Mouse (Mus musculus) CH12.LX (cell line): ENCODE data around the gene Setd3. TPM values are rescaled to one million over a fixed set of nuclear protein-coding genes. Genes with fewer than 3 reads are reported as not detected.

ENCODE experiments used
- DNase-seq: peaks from one replicate; pipeline ENCODE4 v3.0.0-alpha.2; 2013; ENCODE audit errors: extremely low read depth
- H3K27ac ChIP-seq: 2 replicates; pipeline ENCODE4 v1.5.1; 2012; ENCODE audit warnings: low read depth, mild to moderate bottlenecking, control low read depth, moderate library complexity; ENCODE audit not compliant: insufficient read depth
- H3K27me3 ChIP-seq: replicated peaks from 2 replicates; pipeline ENCODE3; 2012; ENCODE audit warnings: inconsistent platforms
- H3K36me3 ChIP-seq, 2 experiments: replicated peaks in 1 of 2; 2 replicates each; pipeline versions ENCODE3 to v1.6.1; 2012; ENCODE audit warnings: inconsistent platforms in 1 of 2, low read length in 1 of 2, mild to moderate bottlenecking in 1 of 2, mixed read lengths in 1 of 2, moderate library complexity in 1 of 2; ENCODE audit not compliant: control insufficient read depth in 1 of 2, insufficient read depth in 1 of 2
- H3K4me1 ChIP-seq, 2 experiments: 2 replicates each; pipeline ENCODE4 v1.6.1; 2012; ENCODE audit warnings: inconsistent platforms in 1 of 2, moderate library complexity in 1 of 2; ENCODE audit not compliant: insufficient read depth in 2 of 2, control insufficient read depth in 1 of 2
- H3K4me2 ChIP-seq: 2 replicates; pipeline ENCODE4 v1.6.1; 2012; ENCODE audit warnings: low read depth, mild to moderate bottlenecking, control low read depth; ENCODE audit not compliant: poor library complexity, insufficient read depth, severe bottlenecking
- H3K4me3 ChIP-seq, 3 experiments: fragments of 150-350 bp in 1 of 3; sonication (generic) in 1 of 3; replicated peaks in 1 of 3; 2 replicates each; pipeline versions ENCODE3 to v1.5.1; 2011 to 2012; ENCODE audit warnings: low read depth in 2 of 3, low read length in 2 of 3, mild to moderate bottlenecking in 2 of 3, moderate library complexity in 2 of 3, control low read depth in 1 of 3, improper control_type of control experiment in 1 of 3, inconsistent platforms in 1 of 3, mixed read lengths in 1 of 3; ENCODE audit not compliant: poor library complexity in 1 of 3
- H3K79me2 ChIP-seq: replicated peaks from 2 replicates; pipeline ENCODE4 v1.6.1; 2012; ENCODE audit warnings: mild to moderate bottlenecking, moderate library complexity; ENCODE audit not compliant: control insufficient read depth, poor library complexity, insufficient read depth, severe bottlenecking; ENCODE audit errors: extremely low read depth
- H3K9ac ChIP-seq: 2 replicates; pipeline ENCODE4 v1.6.1; 2012; ENCODE audit warnings: low read depth, mild to moderate bottlenecking, control low read depth, moderate library complexity; ENCODE audit not compliant: insufficient read depth
- H3K9me3 ChIP-seq: replicated peaks from 2 replicates; pipeline ENCODE3; 2012; ENCODE audit warnings: low read length, inconsistent platforms, mixed read lengths
- EP300 ChIP-seq: IDR thresholded peaks from 2 replicates; pipeline ENCODE4 v1.6.1; 2011; ENCODE audit warnings: low read length, improper control_type of control experiment
- IRF4 ChIP-seq: IDR thresholded peaks from 2 replicates; pipeline ENCODE4 v1.6.1; 2014; ENCODE audit warnings: low read depth, mild to moderate bottlenecking, inconsistent platforms, low read length, improper control_type of control experiment
- JUND ChIP-seq: conservative IDR thresholded peaks from 2 replicates; pipeline ENCODE4 v1.6.1; 2011; ENCODE audit warnings: low read depth, low read length, improper control_type of control experiment
- KAT2A ChIP-seq: IDR thresholded peaks from 2 replicates; pipeline ENCODE4 v1.6.1; 2012; ENCODE audit warnings: low read length, improper control_type of control experiment, inconsistent platforms; ENCODE audit not compliant: insufficient replicate concordance
- MAFK ChIP-seq: IDR thresholded peaks from 2 replicates; pipeline ENCODE4 v1.6.1; 2011; ENCODE audit warnings: low read length, improper control_type of control experiment; ENCODE audit not compliant: insufficient replicate concordance
- MAX ChIP-seq: IDR thresholded peaks from 2 replicates; pipeline ENCODE4 v1.6.1; 2011; ENCODE audit warnings: low read length, improper control_type of control experiment
- MAZ ChIP-seq: IDR thresholded peaks from 2 replicates; pipeline ENCODE4 v1.6.1; 2012; ENCODE audit warnings: low read depth, mild to moderate bottlenecking, inconsistent platforms, low read length, improper control_type of control experiment, moderate library complexity
- MEF2A ChIP-seq: IDR thresholded peaks from 2 replicates; pipeline ENCODE4 v1.6.1; 2014; ENCODE audit warnings: low read depth, mild to moderate bottlenecking, inconsistent platforms, low read length, improper control_type of control experiment, borderline replicate concordance
- MYC ChIP-seq: IDR thresholded peaks from 2 replicates; pipeline ENCODE4 v1.6.1; 2011; ENCODE audit warnings: low read depth, mild to moderate bottlenecking, improper control_type of control experiment, low read length
- NRF1 ChIP-seq: IDR thresholded peaks from 2 replicates; pipeline ENCODE4 v1.6.1; 2014; ENCODE audit warnings: low read depth, mild to moderate bottlenecking, inconsistent platforms, low read length, improper control_type of control experiment, moderate library complexity
- PAX5 ChIP-seq: IDR thresholded peaks from 2 replicates; pipeline ENCODE4 v1.6.1; 2012; ENCODE audit warnings: low read length, inconsistent platforms, mixed read lengths
- POLR2A ChIP-seq: IDR thresholded peaks from 2 replicates; pipeline ENCODE4 v1.6.1; 2011; ENCODE audit warnings: low read depth, mild to moderate bottlenecking, improper control_type of control experiment, low read length
- POLR2AphosphoS2 ChIP-seq: IDR thresholded peaks from 2 replicates; pipeline ENCODE4 v1.6.1; 2011; ENCODE audit warnings: low read depth, low read length, improper control_type of control experiment
- RAD21 ChIP-seq: IDR thresholded peaks from 2 replicates; pipeline ENCODE4 v1.6.1; 2011; ENCODE audit warnings: low read depth, mild to moderate bottlenecking, low read length, improper control_type of control experiment, moderate library complexity
- SIN3A ChIP-seq: IDR thresholded peaks from 2 replicates; pipeline ENCODE4 v1.6.1; 2012; ENCODE audit warnings: low read length, improper control_type of control experiment, inconsistent platforms
- SMC3 ChIP-seq: IDR thresholded peaks from 2 replicates; pipeline ENCODE4 v1.6.1; 2011; ENCODE audit warnings: low read depth, low read length, improper control_type of control experiment
- TBP ChIP-seq: conservative IDR thresholded peaks from 2 replicates; pipeline ENCODE4 v1.6.1; 2011; ENCODE audit warnings: low read depth, low read length, improper control_type of control experiment
- TCF12 ChIP-seq: IDR thresholded peaks from 2 replicates; pipeline ENCODE4 v1.6.1; 2014; ENCODE audit warnings: low read depth, mild to moderate bottlenecking, inconsistent platforms, low read length, improper control_type of control experiment
- USF1 ChIP-seq: IDR thresholded peaks from 2 replicates; pipeline ENCODE4 v1.6.1; 2014; ENCODE audit warnings: low read depth, mild to moderate bottlenecking, inconsistent platforms, low read length, improper control_type of control experiment
- ZC3H11A ChIP-seq: IDR thresholded peaks from 2 replicates; pipeline ENCODE4 v1.6.1; 2012; ENCODE audit warnings: low read depth, mild to moderate bottlenecking, inconsistent platforms, low read length, improper control_type of control experiment
- ZKSCAN1 ChIP-seq: IDR thresholded peaks from 2 replicates; pipeline ENCODE4 v1.6.1; 2012; ENCODE audit warnings: low read depth, inconsistent platforms, low read length, improper control_type of control experiment, borderline replicate concordance
- dilution Hi-C: fragments of 300-500 bp; cut with MboI; formaldehyde crosslinking; loops from 2 replicates; pipeline ENCODE4 v1.14.3; 2020; ENCODE audit warnings: low sequenced_read_pairs; ENCODE audit not compliant: extremely low pct_unique_long_range_greater_than_20kb, extremely low pct_ligation_motif_present
- in situ Hi-C: fragments of 300-500 bp; cut with MboI; formaldehyde crosslinking; loops from 3 replicates; pipeline ENCODE4 v1.14.3; 2019; ENCODE audit warnings: low sequenced_read_pairs, low pct_ligation_motif_present, low pct_unique_long_range_greater_than_20kb, mixed read lengths
- polyA plus RNA-seq: library from polyadenylated mRNA; unstranded; fragments of >175 nt; gene quantifications from 2 replicates; pipeline ENCODE4 v1.2.1, GENCODE M21; 2012; ENCODE audit warnings: low read depth; ENCODE audit not compliant: insufficient read length
- total RNA-seq, 2 experiments: library from RNA; depleted of rRNA; stranded (reverse); fragments of 300-350 nt in 1 of 2; fragments of >200 nt in 1 of 2; gene quantifications; 2 replicates each; pipeline ENCODE4 v1.2.3; 2012 to 2014

The Setd3 gene
- total and polyA plus RNA-seq, 3 experiments, result 44.3 to 65.9 (median 55.8) TPM

- Histone ChIP-seq H3K36me3 (peaks cover 0 to 2% of the 10 kb centered on the region in 2 experiments), H3K9me3 (peaks cover 86% of the 10 kb centered on the region), H3K4me3 (no peak overlapping the region), H3K27me3 (no peaks in the 10 kb centered on the region), H3K9ac (no peak overlapping the region), H3K27ac (no peak overlapping the region), H3K4me1 (no peaks in the 10 kb centered on the region), H3K79me2 (no peaks in the 10 kb centered on the region), H3K4me2 (no peak overlapping the region)
- dilution Hi-C loops, result no loop called here
- DNase-seq, result no peak
- TF ChIP-seq KAT2A (no peak), MEF2A (no peak), MAZ (no peak), IRF4 (no peak), JUND (no peak), ZKSCAN1 (no peak), ZC3H11A (no peak), NRF1 (no peak), SMC3 (no peak), TBP (no peak), POLR2A (no peak), EP300 (no peak), USF1 (no peak), MAX (no peak), PAX5 (no peak)
- in situ Hi-C loops, result no loop called here
These were observed 106.2 kb downstream of the Setd3 start for GRCm38 (mm10) chr12:108072907-108073306.

GRCm38 (mm10) chr12:108070685-108071662, 108.1 kb downstream of the Setd3 start:
- in situ Hi-C loops (no loop called here), dilution Hi-C loops (no loop called here)
- H3K9ac ChIP-seq, result no peak overlapping the region
- peaks cover 87% of the 10 kb centered on the region for H3K9me3 ChIP-seq
- H3K4me3 ChIP-seq, result no peak overlapping the region
- no peaks in the 10 kb centered on the region for H3K79me2 ChIP-seq
- TF ChIP-seq RAD21 (no peak), TCF12 (no peak), SMC3 (no peak), SIN3A (no peak), MAFK (no peak), POLR2AphosphoS2 (no peak), ZKSCAN1 (no peak), MYC (no peak)
- H3K27me3 ChIP-seq, result no peaks in the 10 kb centered on the region
- H3K27ac ChIP-seq, result no peak overlapping the region
- no peak for DNase-seq
- peaks cover 0 to 2% of the 10 kb centered on the region in 2 experiments for H3K36me3 ChIP-seq
- H3K4me1 ChIP-seq, result no peaks in the 10 kb centered on the region
- no peak overlapping the region for H3K4me2 ChIP-seq
